Mouse (Mus musculus) limb, embryonic 15.5 days (tissue): ENCODE measurements around the gene Speg. TPM values are rescaled to one million over a fixed set of nuclear protein-coding genes. Genes with fewer than 3 reads are reported as not detected.

Source experiments
- ATAC-seq: fragments of 200-750 bp; cut with Nextera tagmentation; 2 replicates; pipeline ENCODE4 v1.8.0; 2017; ENCODE audit warnings: low read depth, moderate TSS enrichment; ENCODE audit not compliant: insufficient number of reproducible peaks, low FRiP score, low TSS enrichment
- H3K27ac ChIP-seq: fragments of 300-500 bp; sonication (generic); 2 replicates; pipeline ENCODE4 v1.5.1; 2015; ENCODE audit warnings: moderate library complexity, mild to moderate bottlenecking, inconsistent platforms
- H3K27me3 ChIP-seq: fragments of 300-500 bp; sonication (generic); 2 replicates; pipeline ENCODE4 v1.6.1; 2015; ENCODE audit warnings: inconsistent platforms
- H3K36me3 ChIP-seq: fragments of 300-500 bp; sonication (generic); 2 replicates; pipeline ENCODE4 v1.6.1; 2015; ENCODE audit warnings: inconsistent platforms
- H3K4me1 ChIP-seq: fragments of 300-500 bp; sonication (generic); 2 replicates; pipeline ENCODE4 v1.6.1; 2015; ENCODE audit warnings: inconsistent platforms
- H3K4me2 ChIP-seq: fragments of 300-500 bp; sonication (generic); 2 replicates; pipeline ENCODE4 v1.6.1; 2015; ENCODE audit warnings: mild to moderate bottlenecking, inconsistent platforms
- H3K4me3 ChIP-seq: fragments of 300-500 bp; sonication (generic); 2 replicates; pipeline ENCODE4 v1.5.1; 2015; ENCODE audit warnings: mild to moderate bottlenecking, inconsistent platforms
- H3K9ac ChIP-seq: fragments of 300-500 bp; sonication (generic); 2 replicates; pipeline ENCODE4 v1.6.1; 2015; ENCODE audit warnings: inconsistent platforms
- H3K9me3 ChIP-seq: fragments of 300-500 bp; sonication (generic); 2 replicates; pipeline ENCODE4 v1.6.1; 2016; ENCODE audit warnings: inconsistent platforms
- WGBS: fragments of 180-500 bp; shearing (Covaris S2); methylation state at CpG from one replicate; pipeline ENCODE4 v1.1.7; 2015; 5-methylcytosine and 5-hydroxymethylcytosine counted together
- polyA plus RNA-seq: library from polyadenylated mRNA; unstranded; fragments of >200 nt; fragmentation: Nextera tagmentation; extraction: Ambion mirVana; gene quantifications from 2 replicates; pipeline ENCODE4 v1.2.1, GENCODE M21; 2015

The Speg gene
- polyA plus RNA-seq, 1 experiment from 2014 or later, result 15.4 TPM

DNA sequence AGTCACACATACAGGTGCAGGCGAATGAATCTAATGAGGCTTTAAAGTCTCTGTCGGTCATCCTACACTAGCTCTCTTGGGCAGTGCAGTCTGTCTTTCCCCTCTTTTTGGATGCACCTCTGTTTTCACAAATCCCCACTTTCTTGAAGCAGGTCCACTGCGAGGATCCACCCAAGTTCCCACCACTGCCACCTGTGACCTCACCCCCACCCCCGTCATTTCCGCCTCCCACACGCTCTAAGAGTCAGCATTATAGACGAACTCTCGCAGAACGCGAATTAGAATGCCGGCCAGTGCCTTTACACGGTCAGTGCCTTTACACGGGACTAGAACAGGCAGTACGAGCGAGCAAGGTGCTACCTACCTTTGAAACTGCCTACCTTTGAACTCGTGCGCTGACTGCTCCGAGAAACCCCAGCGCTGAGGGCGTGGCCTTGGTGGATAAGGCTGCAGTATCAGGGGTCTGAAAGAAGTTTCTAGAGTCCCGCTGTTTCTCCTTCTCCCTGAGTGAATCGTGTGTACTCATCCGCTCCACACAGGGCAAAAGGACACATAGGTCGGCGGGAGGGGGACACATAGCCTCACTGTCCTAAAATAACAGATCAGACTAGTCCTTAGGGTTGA, 5.6 kb upstream of the Speg start:
- Histone ChIP-seq H3K4me3 (no peak overlapping the region), H3K36me3 (no peaks in the 10 kb centered on the region), H3K27ac (no peak overlapping the region), H3K4me1 (peaks cover 6% of the 10 kb centered on the region), H3K4me2 (no peak overlapping the region), H3K27me3 (peaks cover 10% of the 10 kb centered on the region), H3K9me3 (no peaks in the 10 kb centered on the region), H3K9ac (no peak overlapping the region)
- ATAC-seq, result no peak
- WGBS, result 46% methylated on average over 25 of the region's 25 CpGs

DNA sequence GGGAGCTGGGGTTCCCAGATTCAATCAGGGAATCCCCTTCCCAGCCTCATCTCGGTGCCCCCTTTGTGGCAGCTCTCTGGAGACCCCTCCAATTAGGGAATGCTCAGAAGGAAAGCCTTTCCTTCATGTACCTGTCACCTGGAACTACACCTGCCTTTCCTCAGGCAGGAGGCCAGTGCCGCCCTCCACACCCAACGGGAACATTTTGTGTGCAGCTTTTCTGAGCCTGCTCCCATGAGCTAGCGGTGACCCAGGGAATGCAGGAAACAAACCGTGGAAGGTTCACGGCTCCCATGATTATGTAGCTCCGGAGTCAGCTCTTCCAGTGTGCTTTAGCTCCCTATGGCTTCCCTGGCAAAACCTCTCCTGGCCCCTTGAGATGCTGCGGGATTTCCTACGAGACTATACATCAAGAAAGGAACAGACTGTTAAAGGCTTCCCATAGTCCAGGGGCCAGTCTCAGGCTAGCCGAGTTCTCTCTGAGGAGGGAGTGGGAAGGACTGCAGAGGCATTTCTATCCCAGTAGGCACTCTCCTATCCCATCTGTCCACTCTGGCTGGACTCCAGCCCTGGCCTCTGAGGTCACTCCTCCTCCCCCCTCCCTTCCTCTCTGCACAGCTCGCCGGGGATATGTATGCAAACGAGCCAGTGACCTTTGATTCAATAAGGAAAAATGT, 5.0 kb upstream of the Speg start:
- no peak for ATAC-seq
- H3K9me3 ChIP-seq, result no peaks in the 10 kb centered on the region
- WGBS, result 47% methylated on average over 13 of the region's 13 CpGs

DNA sequence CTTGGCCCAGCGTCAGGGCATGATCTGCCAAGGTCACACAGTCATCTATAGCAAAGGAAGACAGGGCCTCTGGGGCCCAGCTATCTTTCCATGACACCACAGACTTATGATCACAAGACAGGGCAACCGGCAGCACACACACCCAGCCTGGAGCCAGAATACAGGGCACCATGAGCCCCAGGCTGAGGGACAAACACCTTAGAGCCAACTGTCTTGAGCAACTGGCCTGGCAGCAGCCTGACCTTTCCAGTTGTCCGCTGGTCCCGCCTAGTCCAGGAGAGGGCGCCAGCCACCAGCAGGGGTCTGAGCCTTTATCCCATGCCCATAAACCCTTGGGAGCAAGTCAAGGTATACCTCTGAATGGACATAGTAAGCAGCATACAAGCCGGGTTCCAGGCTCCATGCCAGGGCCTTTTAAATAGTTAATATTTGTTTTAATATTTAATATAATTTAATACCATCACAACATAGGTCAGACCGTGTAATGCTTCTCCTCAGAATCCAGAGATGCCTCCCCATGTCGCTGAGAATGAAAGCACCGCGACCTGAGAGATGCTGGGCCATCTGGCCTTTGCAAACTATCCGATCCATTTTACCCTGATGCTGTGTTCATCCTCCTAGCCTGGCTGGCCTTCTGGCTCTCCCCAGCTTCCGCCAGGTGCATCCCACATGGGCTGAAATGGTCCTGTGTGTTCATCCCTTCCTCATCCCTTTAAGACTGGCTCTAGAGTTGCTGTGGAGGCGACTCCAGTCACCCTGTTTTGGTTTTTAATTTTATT, 3.6 kb upstream of the Speg start:
- Histone ChIP-seq H3K4me1 (peaks cover 19% of the 10 kb centered on the region), H3K9ac (no peak overlapping the region), H3K27ac (no peak overlapping the region), H3K4me3 (no peak overlapping the region), H3K27me3 (peaks cover 19% of the 10 kb centered on the region), H3K4me2 (no peak overlapping the region), H3K9me3 (no peaks in the 10 kb centered on the region), H3K36me3 (no peaks in the 10 kb centered on the region)
- no peak for ATAC-seq
- WGBS, result 53% methylated on average over 13 of the region's 13 CpGs

More for the DNA sequence above, 5.0 kb upstream of the Speg start:
- H3K27me3 ChIP-seq, result peaks cover 10% of the 10 kb centered on the region
- H3K9ac ChIP-seq, result no peak overlapping the region
- H3K36me3 ChIP-seq, result no peaks in the 10 kb centered on the region
- H3K4me3 ChIP-seq, result no peak overlapping the region
- H3K27ac ChIP-seq, result no peak overlapping the region
- H3K4me1 ChIP-seq, result peaks cover 12% of the 10 kb centered on the region
- H3K4me2 ChIP-seq, result no peak overlapping the region

DNA sequence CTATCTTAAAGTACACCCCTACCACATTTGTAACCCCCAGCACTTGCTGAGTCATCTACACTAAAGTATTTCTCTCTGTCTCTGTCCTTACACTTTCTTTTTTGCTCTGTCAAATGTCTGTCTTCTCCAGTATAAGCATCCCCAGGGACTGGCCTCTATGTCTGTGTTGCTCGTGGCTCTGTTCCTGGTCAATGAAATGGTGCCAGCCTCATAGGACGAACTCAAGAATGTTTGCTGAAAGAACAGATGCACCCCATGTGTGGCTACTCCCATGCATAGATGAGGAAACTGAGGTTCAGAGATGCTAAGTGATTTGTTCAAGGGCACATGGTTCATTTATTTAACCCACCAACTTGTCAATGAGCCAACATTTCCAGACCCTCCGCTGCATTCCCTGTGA, 2.6 kb upstream of the Speg start:
- Histone ChIP-seq H3K9me3 (no peaks in the 10 kb centered on the region), H3K36me3 (no peaks in the 10 kb centered on the region), H3K4me2 (no peak overlapping the region), H3K27ac (no peak overlapping the region), H3K27me3 (peaks cover 19% of the 10 kb centered on the region), H3K9ac (no peak overlapping the region), H3K4me3 (no peak overlapping the region), H3K4me1 (peaks cover 19% of the 10 kb centered on the region)
- WGBS, result 77% methylated on average over 3 of the region's 3 CpGs
- no peak for ATAC-seq

DNA sequence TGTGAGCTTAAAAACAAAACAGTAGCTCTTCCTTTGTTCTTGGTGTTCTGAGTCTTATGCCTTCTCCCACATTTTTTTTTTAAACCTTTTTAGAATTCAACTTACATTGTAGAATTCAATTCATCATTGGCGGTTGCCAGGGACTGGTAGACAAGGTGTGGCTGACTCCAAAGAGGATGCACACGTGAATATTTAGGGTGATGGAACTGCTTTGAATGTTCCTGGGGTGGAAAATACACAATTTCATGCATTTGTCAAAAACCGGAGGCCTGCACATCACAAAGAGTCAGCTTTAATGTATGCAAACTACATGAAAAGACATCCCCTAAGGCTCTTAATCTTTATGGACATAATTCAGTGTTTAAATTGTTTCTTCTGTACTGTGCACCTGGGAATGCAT, 1.8 kb upstream of the Speg start:
- Histone ChIP-seq H3K27ac (no peak overlapping the region), H3K4me3 (no peak overlapping the region), H3K4me2 (no peak overlapping the region), H3K36me3 (no peaks in the 10 kb centered on the region), H3K9ac (no peak overlapping the region), H3K27me3 (peaks cover 19% of the 10 kb centered on the region), H3K4me1 (peaks cover 19% of the 10 kb centered on the region), H3K9me3 (no peaks in the 10 kb centered on the region)
- whole genome bisulfite sequencing, result 61% methylated on average over 3 of the region's 3 CpGs
- no peak for ATAC-seq

DNA sequence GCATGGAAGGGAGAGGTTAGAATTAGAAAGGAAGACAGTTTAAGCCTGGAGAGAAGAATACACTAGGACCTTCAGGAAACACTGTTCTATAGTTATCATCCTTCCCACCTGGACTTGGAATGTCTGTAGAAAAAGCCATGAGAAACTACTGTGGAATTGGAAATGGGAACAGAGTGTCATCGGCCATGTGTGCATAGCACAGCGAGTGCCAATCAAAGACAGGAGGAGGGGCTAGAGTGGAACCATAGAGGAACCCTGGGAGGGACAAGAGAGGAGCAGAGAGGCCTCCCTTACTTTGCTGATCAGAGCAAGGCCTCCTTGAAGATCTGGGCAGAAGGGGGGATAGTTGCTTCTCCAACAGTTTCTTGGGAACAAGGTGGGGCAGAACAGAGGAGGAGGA, 4.1 kb downstream of the Speg start:
- Histone ChIP-seq H3K36me3 (no peaks in the 10 kb centered on the region), H3K4me1 (peaks cover 27% of the 10 kb centered on the region), H3K27ac (0 out of 2 replicates have a peak overlapping the region, but pooled peaks have one; percentile 24), H3K9me3 (no peaks in the 10 kb centered on the region), H3K4me2 (no peak overlapping the region), H3K27me3 (peaks cover 16% of the 10 kb centered on the region), H3K4me3 (no peak overlapping the region), H3K9ac (no peak overlapping the region)
- 76% methylated on average over 2 of the region's 2 CpGs for WGBS
- ATAC-seq, result no peak

DNA sequence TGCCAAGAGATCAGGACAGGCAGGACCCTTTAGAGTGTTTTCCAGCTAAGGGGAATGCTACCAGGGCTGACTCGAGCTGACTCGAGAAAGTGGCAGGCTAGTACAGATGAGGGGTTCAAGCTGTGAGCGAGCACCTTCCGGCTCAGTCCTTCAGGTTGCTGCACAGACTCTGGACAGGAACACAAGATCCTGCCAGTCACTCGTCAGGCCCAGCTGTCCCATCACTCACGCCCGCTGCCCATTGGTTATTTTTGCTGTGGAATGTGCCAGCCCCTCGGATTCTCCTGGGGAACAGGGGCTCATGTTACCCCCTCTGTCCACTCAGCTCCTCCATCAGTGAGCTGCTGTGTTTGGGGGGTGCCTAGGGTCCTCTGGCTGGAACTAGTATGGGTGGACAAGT, 4.8 kb downstream of the Speg start:
- peaks cover 28% of the 10 kb centered on the region for H3K4me1 ChIP-seq
- peaks cover 16% of the 10 kb centered on the region for H3K27me3 ChIP-seq
- H3K4me2 ChIP-seq, result no peak overlapping the region

DNA sequence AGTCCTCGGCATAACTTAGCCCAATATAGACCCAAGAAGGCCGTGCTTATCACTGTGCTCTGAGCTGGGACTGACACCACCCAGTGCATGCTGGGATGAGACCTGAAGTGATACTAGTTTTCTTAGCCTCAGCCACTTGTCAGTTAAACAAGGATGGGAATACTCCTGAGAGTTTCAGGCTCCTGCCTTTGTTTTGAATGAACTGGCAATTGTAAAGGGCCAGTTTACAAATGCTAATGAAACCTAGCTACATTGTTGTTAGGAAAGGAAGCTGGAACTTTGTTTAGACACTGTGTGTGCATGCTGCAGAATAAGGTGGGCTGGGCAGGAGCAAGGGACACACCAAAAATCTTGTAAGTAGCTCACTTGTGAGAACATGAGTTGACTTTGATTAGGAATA, 5.9 kb downstream of the Speg start:
- Histone ChIP-seq H3K36me3 (no peaks in the 10 kb centered on the region), H3K4me2 (no peak overlapping the region), H3K27ac (no peak overlapping the region), H3K9ac (no peak overlapping the region), H3K4me1 (peaks cover 25% of the 10 kb centered on the region), H3K9me3 (no peaks in the 10 kb centered on the region), H3K27me3 (peaks cover 17% of the 10 kb centered on the region), H3K4me3 (no peak overlapping the region)
- WGBS, result 42% methylated on average over 2 of the region's 2 CpGs
- no peak for ATAC-seq

More for the DNA sequence above, 4.8 kb downstream of the Speg start:
- Histone ChIP-seq H3K9ac (no peak overlapping the region), H3K36me3 (no peaks in the 10 kb centered on the region), H3K27ac (0 out of 2 replicates have a peak overlapping the region, but pooled peaks have one; percentile 24), H3K4me3 (no peak overlapping the region), H3K9me3 (no peaks in the 10 kb centered on the region)
- WGBS, result 60% methylated on average over 8 of the region's 8 CpGs
- ATAC-seq, result no peak

DNA sequence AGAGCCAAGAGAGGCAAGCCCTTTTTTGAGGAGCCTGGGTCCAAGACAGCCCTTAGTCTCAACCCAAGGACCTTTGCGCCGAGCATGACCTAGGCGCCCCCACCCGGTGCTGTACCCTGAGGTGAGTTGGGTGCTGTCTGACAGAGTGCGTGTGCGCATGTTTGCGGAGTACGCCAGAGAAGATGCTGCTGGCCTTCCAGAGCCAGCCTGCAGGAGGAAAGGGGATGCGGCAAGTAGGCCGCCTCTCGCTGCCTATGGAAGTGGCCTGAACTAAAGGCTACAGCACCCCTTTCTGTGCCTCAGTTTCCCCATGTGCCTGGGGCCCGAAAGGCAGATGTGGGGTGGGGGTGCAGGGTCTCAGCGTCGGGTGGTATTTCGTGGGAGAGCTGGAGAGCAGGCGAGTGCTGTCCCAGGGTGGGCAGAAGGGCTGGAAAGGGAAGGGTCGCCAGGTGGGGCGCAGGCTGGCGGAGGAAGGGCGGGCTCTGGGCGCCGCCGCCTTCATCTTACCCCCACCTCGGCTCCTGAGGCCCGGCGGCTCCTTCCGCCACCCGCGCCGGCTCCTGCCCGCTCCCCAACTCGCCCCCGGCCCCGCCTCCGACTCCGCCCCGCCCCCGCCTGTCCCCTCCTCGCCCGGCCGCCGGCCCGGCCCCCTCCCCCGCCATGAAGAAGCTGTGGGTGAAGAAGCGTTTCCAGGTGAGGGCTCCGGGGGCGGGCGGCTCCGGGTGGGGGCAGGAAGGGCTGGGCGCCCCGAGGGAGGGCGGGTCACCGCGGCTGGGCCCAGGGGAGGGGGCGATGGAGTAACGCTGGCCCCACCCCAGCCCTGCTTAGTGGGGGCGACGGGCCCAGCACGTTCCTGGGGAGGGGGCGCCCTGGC, 6.6 kb downstream of the Speg start:
- H3K36me3 ChIP-seq, result no peaks in the 10 kb centered on the region
- peaks cover 25% of the 10 kb centered on the region for H3K4me1 ChIP-seq
- no peaks in the 10 kb centered on the region for H3K9me3 ChIP-seq
- H3K4me3 ChIP-seq, result peak overlapping the region; percentile 62
- peak overlapping the region; percentile 51 for H3K9ac ChIP-seq
- peak overlapping the region; percentile 77 for H3K27ac ChIP-seq
- WGBS, result 3% methylated on average over 48 of the region's 60 CpGs
- H3K27me3 ChIP-seq, result peaks cover 23% of the 10 kb centered on the region
- peak overlapping the region; percentile 83 for H3K4me2 ChIP-seq
- ATAC-seq, result peak; percentile 49; the same call in 1 of the 2 replicates

DNA sequence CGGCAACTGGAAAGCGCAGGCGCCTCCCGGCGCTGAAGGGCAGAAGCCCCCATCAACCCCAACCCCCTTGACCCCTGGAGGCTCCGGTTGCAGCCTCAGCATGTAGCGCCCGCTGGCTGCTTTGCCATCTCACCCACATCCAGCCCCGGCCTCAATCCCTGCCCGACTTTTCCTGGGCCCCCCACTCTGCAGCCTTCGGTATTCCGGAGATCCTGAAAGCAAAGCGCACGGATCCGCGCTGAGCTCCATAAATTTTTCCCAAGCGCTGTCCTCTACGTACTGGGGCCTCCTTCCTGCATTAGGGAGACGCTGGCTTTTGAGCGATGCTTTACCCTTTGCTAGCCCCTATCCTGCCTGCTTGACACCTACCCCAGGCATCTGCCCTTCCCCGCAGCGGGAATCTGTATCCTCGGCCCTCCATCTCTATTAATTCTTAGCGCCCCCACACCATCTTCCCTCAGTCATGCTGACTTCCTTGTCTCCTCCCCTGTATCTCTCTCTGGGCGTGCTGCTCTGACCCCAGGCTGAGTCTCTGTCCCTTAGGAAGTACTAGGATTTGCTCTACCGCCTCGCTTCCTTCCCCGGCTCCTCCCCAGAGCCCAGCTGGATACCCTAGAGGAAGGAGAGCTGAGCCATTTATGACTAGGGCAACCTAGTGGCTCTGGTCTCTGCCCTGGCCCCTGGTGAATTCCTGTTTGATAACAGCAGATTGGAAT, 7.4 kb downstream of the Speg start:
- Histone ChIP-seq H3K27me3 (peaks cover 31% of the 10 kb centered on the region), H3K27ac (peak overlapping the region; percentile 77), H3K4me2 (peak overlapping the region; percentile 83), H3K9me3 (no peaks in the 10 kb centered on the region), H3K4me3 (peak overlapping the region; percentile 62), H3K9ac (peak overlapping the region; percentile 51), H3K36me3 (no peaks in the 10 kb centered on the region), H3K4me1 (peaks cover 29% of the 10 kb centered on the region)
- 2% methylated on average over 28 of the region's 28 CpGs for WGBS
- ATAC-seq, result no peak
